Mouse (Mus musculus) stomach, postnatal 0 days (tissue): ENCODE data around the gene Klrb1b. TPM values are rescaled to one million over a fixed set of nuclear protein-coding genes. Genes with fewer than 3 reads are reported as not detected.
"Not testable (repeated sequence)": the region's sequence is repeated elsewhere in the genome, so short reads cannot be mapped to it uniquely, and the experiment has no call there.

Experiments used
- ATAC-seq: fragments of 200-750 bp; cut with Nextera tagmentation; 2 replicates; pipeline ENCODE4 v1.8.0; 2017; ENCODE audit not compliant: low FRiP score, low TSS enrichment
- DNase-seq: peaks from one replicate; pipeline ENCODE4 v3.0.0-alpha.2; 2016; ENCODE audit warnings: low spot score
- H3K27ac ChIP-seq: fragments of 300-500 bp; sonication (generic); replicated peaks from 2 replicates; pipeline ENCODE4 v1.5.1; 2014; ENCODE audit warnings: mild to moderate bottlenecking, control low read depth
- H3K27me3 ChIP-seq: fragments of 300-500 bp; sonication (generic); 2 replicates; pipeline ENCODE4 v1.6.1; 2014; ENCODE audit warnings: low read length; ENCODE audit not compliant: control insufficient read depth, insufficient read depth
- H3K36me3 ChIP-seq: fragments of 300-500 bp; sonication (generic); 2 replicates; pipeline ENCODE4 v1.6.1; 2014; ENCODE audit warnings: low read length, mixed read lengths; ENCODE audit not compliant: control insufficient read depth, insufficient read depth
- H3K4me1 ChIP-seq: fragments of 300-500 bp; sonication (generic); replicated peaks from 2 replicates; pipeline ENCODE4 v1.6.1; 2014; ENCODE audit warnings: antibody characterized with exemption; ENCODE audit not compliant: control insufficient read depth, insufficient read depth
- H3K4me2 ChIP-seq: fragments of 300-500 bp; sonication (generic); replicated peaks from 2 replicates; pipeline ENCODE4 v1.6.1; 2014; ENCODE audit warnings: low read depth, mild to moderate bottlenecking, control low read depth, moderate library complexity
- H3K4me3 ChIP-seq: fragments of 300-500 bp; sonication (generic); 2 replicates; pipeline ENCODE4 v1.5.1; 2014; ENCODE audit warnings: low read depth, low read length, control low read depth
- H3K9ac ChIP-seq: fragments of 300-500 bp; sonication (generic); 2 replicates; pipeline ENCODE4 v1.6.1; 2014; ENCODE audit warnings: mild to moderate bottlenecking, low read length, control low read depth, mixed read lengths
- H3K9me3 ChIP-seq: fragments of 300-500 bp; sonication (generic); 2 replicates; pipeline ENCODE4 v1.6.1; 2016; ENCODE audit warnings: low read length; ENCODE audit not compliant: control insufficient read depth
- CTCF ChIP-seq: IDR thresholded peaks from 2 replicates; pipeline ENCODE4 v1.5.1; 2016; ENCODE audit warnings: antibody characterized with exemption, low read depth, mild to moderate bottlenecking, moderate library complexity
- EP300 ChIP-seq: optimal IDR thresholded peaks from 2 replicates; pipeline ENCODE3; 2016; ENCODE audit warnings: antibody characterized with exemption
- WGBS: fragments of 180-500 bp; shearing (Covaris S2); extraction: QIAGEN DNeasy Blood & Tissue Kit; methylation state at CpG from one replicate; pipeline ENCODE4 v1.1.7; 2014; 5-methylcytosine and 5-hydroxymethylcytosine counted together
- polyA plus RNA-seq: library from polyadenylated mRNA; unstranded; fragments of >200 nt; fragmentation: Nextera tagmentation; extraction: Ambion mirVana; gene quantifications from 2 replicates; pipeline ENCODE4 v1.2.1, GENCODE M21; 2015

Klrb1b gene
- polyA plus RNA-seq, 1 experiment from 2014 or later, result 0.19 TPM

DNA sequence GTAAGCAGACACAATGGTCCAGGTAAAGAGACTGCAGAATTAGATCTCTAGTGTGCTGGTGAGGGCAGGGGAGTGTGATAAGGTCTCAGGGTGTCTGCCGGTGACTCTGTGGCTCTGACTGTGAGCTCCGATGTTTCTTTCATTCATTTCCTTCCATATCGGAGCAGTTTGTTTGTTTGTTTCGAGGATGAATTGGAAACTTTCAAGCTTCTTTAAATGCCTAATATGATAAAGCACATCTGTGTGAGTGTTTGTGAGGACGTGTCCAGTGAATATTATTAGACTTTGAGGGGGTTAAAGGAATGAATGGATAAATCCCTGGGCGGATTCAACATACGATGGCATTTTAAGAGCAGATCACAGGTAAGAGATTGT lies 26.2 kb downstream of the Klrb1b start:
- 0 out of 2 replicates have a peak, but pooled peaks have one; percentile 0 for TF ChIP-seq CTCF
- no peak for TF ChIP-seq EP300
- no peaks in the 10 kb centered on the region for H3K27me3 ChIP-seq
- no peaks in the 10 kb centered on the region for H3K4me1 ChIP-seq
- H3K4me3 ChIP-seq, result peak overlapping the region; percentile 61
- ATAC-seq (no peak), DNase-seq (no peak)
- peak overlapping the region; percentile 67; the same call in 1 of the 2 replicates for H3K9ac ChIP-seq
- no peaks in the 10 kb centered on the region for H3K9me3 ChIP-seq
- peak overlapping the region; percentile 48 for H3K4me2 ChIP-seq
- H3K27ac ChIP-seq, result 0 out of 2 replicates have a peak overlapping the region, but pooled peaks have one; percentile 92
- WGBS, result 11% methylated on average over 7 of the region's 7 CpGs
- H3K36me3 ChIP-seq, result no peaks in the 10 kb centered on the region

GRCm38 (mm10) chr6:128799144-128799895 lies 26.8 kb downstream of the Klrb1b start:
- peak overlapping the region; percentile 67 for H3K9ac ChIP-seq
- H3K36me3 ChIP-seq, H3K4me1 ChIP-seq, H3K9me3 ChIP-seq, H3K27me3 ChIP-seq: not testable (repeated sequence)
- TF ChIP-seq CTCF, result peak; percentile 82
- DNase-seq, result peak; percentile 94
- under 1% methylated on average over 46 of the region's 49 CpGs for WGBS
- ATAC-seq, result peak; percentile 78
- peak overlapping the region; percentile 48 for H3K4me2 ChIP-seq
- peak overlapping the region; percentile 92 for H3K27ac ChIP-seq
- peak overlapping the region; percentile 61 for H3K4me3 ChIP-seq

DNA sequence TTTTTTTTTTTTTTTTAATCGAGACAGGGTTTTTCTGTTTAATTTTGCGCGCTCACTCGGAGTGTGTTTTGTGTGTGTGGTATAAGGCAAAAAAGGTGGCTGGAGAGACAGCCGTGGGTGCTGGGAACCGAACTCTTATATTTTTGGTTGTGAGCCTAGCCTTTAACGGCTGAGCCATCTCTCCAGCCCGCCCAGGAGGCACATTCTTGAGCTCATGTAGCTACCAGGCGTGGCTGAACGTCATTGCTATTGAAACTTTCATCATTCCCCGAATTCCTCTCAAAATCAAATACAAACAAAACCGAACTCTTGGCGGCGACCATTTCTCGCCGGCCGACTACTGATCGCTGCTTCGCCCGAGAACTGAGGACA lies 27.4 kb downstream of the Klrb1b start:
- H3K4me2 ChIP-seq, result peak overlapping the region; percentile 47
- not testable (repeated sequence) for H3K4me1 ChIP-seq
- peak; percentile 39 for ATAC-seq

GRCm38 (mm10) chr6:128797936-128798771 lies 28.0 kb downstream of the Klrb1b start:
- Histone ChIP-seq H3K27me3 (no peaks in the 10 kb centered on the region), H3K4me1 (no peaks in the 10 kb centered on the region), H3K4me2 (peak overlapping the region; percentile 9), H3K36me3 (no peaks in the 10 kb centered on the region), H3K9me3 (no peaks in the 10 kb centered on the region), H3K27ac (peak overlapping the region; percentile 8), H3K9ac (no peak overlapping the region), H3K4me3 (peak overlapping the region; percentile 61)
- TF ChIP-seq CTCF, result no peak
- TF ChIP-seq EP300, result no peak
- WGBS, result 20% methylated on average over 15 of the region's 15 CpGs
- DNase-seq, result peak; percentile 50
- no peak for ATAC-seq

More for the DNA sequence above, 27.4 kb downstream of the Klrb1b start:
- not testable (repeated sequence) for H3K27me3 ChIP-seq, H3K9me3 ChIP-seq, H3K36me3 ChIP-seq
- Histone ChIP-seq H3K4me3 (peak overlapping the region; percentile 61), H3K27ac (peak overlapping the region; percentile 92), H3K9ac (peak overlapping the region; percentile 66)
- WGBS, result under 1% methylated on average over 20 of the region's 20 CpGs
- DNase-seq, result peak; percentile 80

GRCm38 (mm10) chr6:128797185-128797905 lies 28.8 kb downstream of the Klrb1b start:
- H3K9me3 ChIP-seq, result no peaks in the 10 kb centered on the region
- no peaks in the 10 kb centered on the region for H3K36me3 ChIP-seq
- WGBS, result 73% methylated on average over 12 of the region's 12 CpGs
- ATAC-seq (no peak), DNase-seq (no peak)
- H3K4me2 ChIP-seq, result no peak overlapping the region
- peak overlapping the region; percentile 8; the same call in 1 of the 2 replicates for H3K27ac ChIP-seq
- H3K9ac ChIP-seq, result no peak overlapping the region
- H3K4me3 ChIP-seq, result no peak overlapping the region
- no peaks in the 10 kb centered on the region for H3K27me3 ChIP-seq
- H3K4me1 ChIP-seq, result no peaks in the 10 kb centered on the region
- TF ChIP-seq EP300 (no peak), CTCF (no peak)
